Comparison of ENCODE assay signal across 8 mouse cellular contexts in genomic region chr6:148894888-148895772, GRCm38 (mm10). TPM values are rescaled to one million over a fixed set of nuclear protein-coding genes. Genes with fewer than 3 reads are reported as not detected.
DNase-seq lines count a peak whose midpoint lies in the region; ATAC-seq and TF ChIP-seq lines count a peak whose summit lies in the region.

No protein-coding gene starts in this region.

- no peak for ATAC-seq in forebrain, embryonic 15.5 days (replicated peaks)
- no peak for ATAC-seq in midbrain, embryonic 11.5 days (ENCODE audit: low FRiP score)

- H3K4me3 ChIP-seq in left cerebral cortex, adult 2 months, result peak overlapping the region; percentile 77
- H3K4me3 ChIP-seq in bone marrow, adult 2 months (replicated peaks; ENCODE audit: control insufficient read depth, low read depth, low read length), result peak overlapping the region; percentile 79
- peak overlapping the region; percentile 75 for H3K4me3 ChIP-seq in forebrain, embryonic 15.5 days
- H3K4me3 ChIP-seq in midbrain, embryonic 11.5 days (ENCODE audit: low read depth, low read length), result peak overlapping the region; percentile 79

- TF ChIP-seq POLR2A in bone marrow, adult 2 months (IDR thresholded peaks at IDR 0.05; ENCODE audit: borderline replicate concordance, control insufficient read depth, low read depth, low read length), result no peak

- no peak; the same call in none of the 2 replicates for TF ChIP-seq CTCF in left cerebral cortex, adult 2 months (IDR thresholded peaks at IDR 0.05)
- no peak for TF ChIP-seq CTCF in bone marrow, adult 2 months (IDR thresholded peaks at IDR 0.05; ENCODE audit: control insufficient read depth, insufficient read depth, low read length)

- peak overlapping the region; percentile 95 for H3K4me2 ChIP-seq in forebrain, embryonic 15.5 days (replicated peaks)
- H3K4me2 ChIP-seq in midbrain, embryonic 11.5 days, result peak overlapping the region; percentile 87

- intact Hi-C loops in left cerebral cortex, adult 2 months (cut with DNase I), result no loop called here

- no peaks in the 10 kb centered on the region for H3K36me3 ChIP-seq in forebrain, embryonic 15.5 days
- H3K36me3 ChIP-seq in midbrain, embryonic 11.5 days (ENCODE audit: control insufficient read depth, insufficient read depth, low read length), result no peaks in the 10 kb centered on the region

- H3K27me3 ChIP-seq in forebrain, embryonic 15.5 days, result no peaks in the 10 kb centered on the region
- no peaks in the 10 kb centered on the region for H3K27me3 ChIP-seq in midbrain, embryonic 11.5 days (ENCODE audit: control insufficient read depth, insufficient read depth, low read length)

- H3K4me1 ChIP-seq in bone marrow, adult 2 months (ENCODE audit: control insufficient read depth, insufficient read depth, low read length), result no peaks in the 10 kb centered on the region; the same call in 1 of the 2 replicates
- peaks cover 10% of the 10 kb centered on the region for H3K4me1 ChIP-seq in forebrain, embryonic 15.5 days
- peaks cover 2% of the 10 kb centered on the region; the same call in 1 of the 2 replicates for H3K4me1 ChIP-seq in midbrain, embryonic 11.5 days (ENCODE audit: control insufficient read depth, insufficient read depth, low read length)

- H3K27ac ChIP-seq in left cerebral cortex, adult 2 months, result peak overlapping the region; percentile 51
- peak overlapping the region; percentile 51; the same call in 1 of the 2 replicates for H3K27ac ChIP-seq in bone marrow, adult 2 months (ENCODE audit: control insufficient read depth, insufficient read depth, low read depth, low read length, poor library complexity)
- H3K27ac ChIP-seq in forebrain, embryonic 15.5 days (replicated peaks), result peak overlapping the region; percentile 94; the same call in 1 of the 2 replicates
- H3K27ac ChIP-seq in midbrain, embryonic 11.5 days (ENCODE audit: low read depth, low read length), result peak overlapping the region; percentile 59; the same call in 1 of the 2 replicates

- peak overlapping the region; percentile 81 for H3K9ac ChIP-seq in forebrain, embryonic 15.5 days (replicated peaks)
- H3K9ac ChIP-seq in midbrain, embryonic 11.5 days (ENCODE audit: low read length), result peak overlapping the region; percentile 79

- 2% methylated on average over 18 of the region's 18 CpGs for WGBS in bone marrow, adult 2 months
- WGBS in forebrain, embryonic 15.5 days, result 15% methylated on average over 18 of the region's 18 CpGs
- 20% methylated on average over 18 of the region's 18 CpGs for WGBS in midbrain, embryonic 11.5 days

- DNase-seq in left cerebral cortex, adult 2 months (ENCODE audit: extremely low spot score in 1 of 2, low spot score in 2 of 2), result peak; percentile 13
- no peak for DNase-seq in left cerebral cortex, adult 11 months (ENCODE audit: low spot score)
- DNase-seq in kidney, postnatal 4 days, result peak; percentile 20 to 43
- DNase-seq in midbrain, embryonic 11.5 days (ENCODE audit: low spot score, missing footprints), result no peak
- peak; percentile 3 for DNase-seq in thymus, postnatal 25 days
- DNase-seq in urinary bladder, postnatal 36 days (ENCODE audit: low spot score in 2 of 2), result no peak

- no peaks in the 10 kb centered on the region for H3K9me3 ChIP-seq in forebrain, embryonic 15.5 days
- no peaks in the 10 kb centered on the region for H3K9me3 ChIP-seq in midbrain, embryonic 11.5 days (ENCODE audit: control insufficient read depth, low read length)

RNA-seq across cellular contexts. Expression of gene Caprin2, which starts 0.9 kb away (rescaled TPM):
- total RNA-seq in left cerebral cortex, adult 2 months (2021), result 1 to 10 TPM; 7.7 to 8.0 TPM
- polyA plus RNA-seq in bone marrow, adult 2 months (2011; ENCODE audit: insufficient read depth, insufficient read length, low replicate concordance, missing spikeins), result 9.6 and 16.0 TPM in 2 replicates
- polyA plus RNA-seq in forebrain, embryonic 15.5 days (2015; fragmentation: Nextera tagmentation; extraction: Ambion mirVana), result 9.9 and 10.6 TPM in 2 replicates
- polyA plus RNA-seq in midbrain, embryonic 11.5 days (2014; fragmentation: Nextera tagmentation; extraction: Ambion mirVana), result 13.8 and 17.3 TPM in 2 replicates

RNA-seq across cellular contexts. Expression of gene Sinhcaf, which starts 51.1 kb away (rescaled TPM):
- total RNA-seq in left cerebral cortex, adult 2 months (2021), result 1 to 10 TPM; 3.3 to 4.4 TPM
- polyA plus RNA-seq in bone marrow, adult 2 months (2011; ENCODE audit: insufficient read depth, insufficient read length, low replicate concordance, missing spikeins), result 22.2 and 39.9 TPM in 2 replicates
- polyA plus RNA-seq in forebrain, embryonic 15.5 days (2015; fragmentation: Nextera tagmentation; extraction: Ambion mirVana), result 122 and 125 TPM in 2 replicates
- polyA plus RNA-seq in midbrain, embryonic 11.5 days (2014; fragmentation: Nextera tagmentation; extraction: Ambion mirVana), result 313 and 341 TPM in 2 replicates

Comparison
In these comparisons a context has a peak if more than half of its experiments do, and no peak if none do; other contexts are left out.
1. DNase-seq: peak in left cerebral cortex, adult 2 months (2 of 2), kidney, postnatal 4 days (2 of 2) and thymus, postnatal 25 days (single experiment); none in left cerebral cortex, adult 11 months (single experiment), midbrain, embryonic 11.5 days (single experiment) and urinary bladder, postnatal 36 days (0 of 2).
2. Peak in every context shown above with its lines, with median percentiles within 50 percentile points of each other: H3K27ac ChIP-seq and H3K4me3 ChIP-seq.